Comparison of ENCODE assay signal across 8 mouse cellular contexts in the genomic region with DNA sequence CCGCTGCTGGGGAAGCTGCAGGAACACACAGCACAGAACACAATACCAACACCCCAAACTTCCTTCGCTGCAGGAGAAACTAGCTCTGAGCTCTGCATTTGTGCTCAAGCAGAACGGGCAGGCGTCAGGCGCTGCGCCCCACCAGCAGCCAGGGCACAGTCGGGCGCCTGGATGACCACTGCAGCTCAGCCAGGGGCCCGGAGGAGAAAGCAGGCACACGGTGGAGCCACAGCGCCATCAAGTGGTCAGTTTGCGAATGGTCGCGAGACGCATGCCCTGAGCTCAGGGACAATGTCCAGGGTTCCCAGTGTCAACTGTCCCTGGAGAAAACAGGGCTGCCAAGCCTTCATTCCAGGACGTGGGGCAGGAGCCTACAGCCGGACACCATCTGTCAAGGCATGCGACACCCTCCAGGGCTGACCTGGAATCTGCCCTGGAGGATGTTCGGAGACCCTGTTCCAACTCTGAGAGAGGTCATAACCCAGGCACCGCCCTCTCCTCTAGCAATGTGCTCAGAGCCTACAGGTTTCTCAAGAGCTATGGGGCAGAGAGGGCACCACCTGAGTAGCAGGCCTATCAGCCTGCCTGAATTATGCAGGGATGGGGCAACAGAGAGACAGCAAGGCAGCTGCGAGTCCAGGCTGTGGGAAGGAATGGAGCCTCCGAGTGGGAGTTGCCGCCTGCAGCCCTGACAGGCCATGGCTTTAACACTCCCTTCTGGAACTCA.
DNase-seq lines count a peak whose midpoint lies in the region; ATAC-seq and TF ChIP-seq lines count a peak whose summit lies in the region.

No protein-coding gene starts in this region.

- peak; percentile 98 for TF ChIP-seq CTCF in gastrocnemius, adult 2 months (IDR thresholded peaks at IDR 0.05)

- peaks cover 31% of the 10 kb centered on the region for H3K4me1 ChIP-seq in hindbrain, embryonic 15.5 days (replicated peaks)

- peak overlapping the region; percentile 77 for H3K4me2 ChIP-seq in hindbrain, embryonic 15.5 days

- no peaks in the 10 kb centered on the region for H3K36me3 ChIP-seq in hindbrain, embryonic 15.5 days

- peak; percentile 55 for DNase-seq in WW6 (ENCODE audit: low read depth, low spot score)
- DNase-seq in cerebellum, postnatal 4 days (ENCODE audit: low spot score in 2 of 2), result peak; percentile 77 to 89
- peak; percentile 87 for DNase-seq in gastrocnemius, adult 2 months
- DNase-seq in left cerebral cortex, adult 11 months (ENCODE audit: low spot score), result peak; percentile 58
- peak; percentile 83 to 87 for DNase-seq in lung, postnatal 4 days
- DNase-seq in right cerebral cortex, adult 18-20 months, result peak; percentile 72
- peak; percentile 86 for DNase-seq in yolk sac, embryonic 10.5 days (ENCODE audit: low spot score)

- ATAC-seq in hindbrain, embryonic 15.5 days (ENCODE audit: low FRiP score, low read depth), result peak; percentile 69

- intact Hi-C loops in gastrocnemius, adult 2 months (cut with DNase I), result loop anchor here (1.0 kb wide), 3 partner anchors 383 to 1628 kb away; partner anchors contain the start of gene Sox9

- no peaks in the 10 kb centered on the region for H3K27me3 ChIP-seq in hindbrain, embryonic 15.5 days

- peak overlapping the region; percentile 39; the same call in 1 of the 2 replicates for H3K9ac ChIP-seq in hindbrain, embryonic 15.5 days

- 4% methylated on average over 23 of the region's 23 CpGs for WGBS in hindbrain, embryonic 15.5 days

- H3K4me3 ChIP-seq in gastrocnemius, adult 2 months, result peak overlapping the region; percentile 58
- peak overlapping the region; percentile 36 for H3K4me3 ChIP-seq in hindbrain, embryonic 15.5 days

- H3K27ac ChIP-seq in gastrocnemius, adult 2 months, result peak overlapping the region; percentile 73
- peak overlapping the region; percentile 45; the same call in 1 of the 2 replicates for H3K27ac ChIP-seq in hindbrain, embryonic 15.5 days (replicated peaks)

- H3K9me3 ChIP-seq in hindbrain, embryonic 15.5 days, result no peaks in the 10 kb centered on the region

Comparison
In these comparisons a context has a peak if more than half of its experiments do, and no peak if none do; other contexts are left out.
1. Peak in every context shown above with its lines: DNase-seq, ATAC-seq, H3K4me3 ChIP-seq and H3K27ac ChIP-seq.